Mouse (Mus musculus) Patski (cell line): ENCODE results near the gene 4921539E11Rik. TPM values are rescaled to one million over a fixed set of nuclear protein-coding genes. Genes with fewer than 3 reads are reported as not detected.

Experiments used
- ATAC-seq: fragments of 100-300 bp; one replicate; pipeline ENCODE4 v1.8.0; 2021
- CTCF ChIA-PET: fragments of 350-600 bp; sonication (Branson Sonifier 250); formaldehyde crosslinking; loops from one replicate; lab custom pipeline; 2022; ENCODE audit warnings: inconsistent platforms; lab: Charles Lee
- POLR2A ChIA-PET: fragments of 350-600 bp; sonication (Branson Sonifier 250); formaldehyde crosslinking; loops from one replicate; lab custom pipeline; 2022; ENCODE audit warnings: antibody characterized with exemption, inconsistent platforms; lab: Charles Lee
- DNase-seq: peaks from one replicate; pipeline ENCODE4 v3.0.0-alpha.2; 2011; ENCODE audit warnings: low read depth, low spot score
- H3K27me3 ChIP-seq: fragments of 371-371 bp; one replicate; pipeline ENCODE4 v1.5.1; 2021
- CTCF ChIP-seq: fragments of 100-300 bp; IDR thresholded peaks from one replicate; pipeline ENCODE4 v1.5.1; 2021
- in situ Hi-C: fragments of 300-500 bp; cut with MboI; formaldehyde crosslinking; loops from 3 replicates; pipeline ENCODE4 v1.11.1; 2018; ENCODE audit warnings: low pct_unique_long_range_greater_than_20kb, mixed read lengths
- polyA plus RNA-seq: library from polyadenylated mRNA; unstranded; gene quantifications from one replicate; pipeline ENCODE4 v1.2.3, GENCODE M21; 2021

Gene 4921539E11Rik
- polyA plus RNA-seq, 1 experiment from 2014 or later = not detected

- DNase-seq = no peak
- no peak for TF ChIP-seq CTCF
- in situ Hi-C loops = no loop called here
- ChIA-PET CTCF (interaction anchor here (1.6 kb wide), 1 partner anchor 13 kb away, joined by 4 read pairs; no protein-coding TSS in a partner anchor), POLR2A (no interaction called here)
- ATAC-seq = no peak
- no peaks in the 10 kb centered on the region for H3K27me3 ChIP-seq
These were observed 87.0 kb downstream of the 4921539E11Rik start for GRCm38 (mm10) chr4:103203646-103204045.

GRCm38 (mm10) chr4:103200046-103200445, 90.6 kb downstream of the 4921539E11Rik start:
- in situ Hi-C loops = no loop called here
- CTCF ChIA-PET = no interaction called here
- no peak for DNase-seq
- H3K27me3 ChIP-seq = no peaks in the 10 kb centered on the region
- POLR2A ChIA-PET = no interaction called here
- no peak for TF ChIP-seq CTCF
- no peak for ATAC-seq

GRCm38 (mm10) chr4:103199086-103199485, 91.6 kb downstream of the 4921539E11Rik start:
- TF ChIP-seq CTCF = no peak
- ATAC-seq (no peak), DNase-seq (no peak)
- no peaks in the 10 kb centered on the region for H3K27me3 ChIP-seq
- in situ Hi-C loops = no loop called here
- ChIA-PET POLR2A (no interaction called here), CTCF (no interaction called here)

- DNase-seq (no peak), ATAC-seq (no peak)
- POLR2A ChIA-PET = no interaction called here
- no peaks in the 10 kb centered on the region for H3K27me3 ChIP-seq
- no peak for TF ChIP-seq CTCF
- in situ Hi-C loops = no loop called here
- CTCF ChIA-PET = no interaction called here
These were observed 93.3 kb downstream of the 4921539E11Rik start for GRCm38 (mm10) chr4:103197401-103197800.

GRCm38 (mm10) chr4:103192421-103192820, 98.2 kb downstream of the 4921539E11Rik start:
- in situ Hi-C loops = no loop called here
- no peaks in the 10 kb centered on the region for H3K27me3 ChIP-seq
- ATAC-seq (no peak), DNase-seq (no peak)
- peak; percentile 35 for TF ChIP-seq CTCF
- ChIA-PET POLR2A (no interaction called here), CTCF (no interaction called here)

GRCm38 (mm10) chr4:103188786-103189640, 101.7 kb downstream of the 4921539E11Rik start:
- no peak for ATAC-seq
- no peaks in the 10 kb centered on the region for H3K27me3 ChIP-seq
- POLR2A ChIA-PET = no interaction called here
- no peak for TF ChIP-seq CTCF
- in situ Hi-C loops = no loop called here
- CTCF ChIA-PET = interaction anchor here (0.7 to 1.0 kb wide), 3 partner anchors 9 to 15 kb away, joined by 3 read pairs; no protein-coding TSS in a partner anchor
- no peak for DNase-seq

Other genes starting within 250 kb of the 4921539E11Rik start
- 31.6 TPM for gene Mier1, start 176.5 kb downstream of the 4921539E11Rik start, polyA plus RNA-seq
- gene Wdr78, start 176.3 kb downstream of the 4921539E11Rik start, polyA plus RNA-seq = 0.67 TPM
- gene Slc35d1, start 75.7 kb downstream of the 4921539E11Rik start, polyA plus RNA-seq = 3.7 TPM
- gene Oma1, start 22.9 kb upstream of the 4921539E11Rik start, polyA plus RNA-seq = 6.6 TPM